Mouse (Mus musculus): ENCODE measurements at regions not wholly inside any gene's neighbourhood (a gene's known extent, or its start where the extent isn't known, plus 50 kb on each side); places are given as distances from the start of the nearest gene placed in this dataset.

DNA sequence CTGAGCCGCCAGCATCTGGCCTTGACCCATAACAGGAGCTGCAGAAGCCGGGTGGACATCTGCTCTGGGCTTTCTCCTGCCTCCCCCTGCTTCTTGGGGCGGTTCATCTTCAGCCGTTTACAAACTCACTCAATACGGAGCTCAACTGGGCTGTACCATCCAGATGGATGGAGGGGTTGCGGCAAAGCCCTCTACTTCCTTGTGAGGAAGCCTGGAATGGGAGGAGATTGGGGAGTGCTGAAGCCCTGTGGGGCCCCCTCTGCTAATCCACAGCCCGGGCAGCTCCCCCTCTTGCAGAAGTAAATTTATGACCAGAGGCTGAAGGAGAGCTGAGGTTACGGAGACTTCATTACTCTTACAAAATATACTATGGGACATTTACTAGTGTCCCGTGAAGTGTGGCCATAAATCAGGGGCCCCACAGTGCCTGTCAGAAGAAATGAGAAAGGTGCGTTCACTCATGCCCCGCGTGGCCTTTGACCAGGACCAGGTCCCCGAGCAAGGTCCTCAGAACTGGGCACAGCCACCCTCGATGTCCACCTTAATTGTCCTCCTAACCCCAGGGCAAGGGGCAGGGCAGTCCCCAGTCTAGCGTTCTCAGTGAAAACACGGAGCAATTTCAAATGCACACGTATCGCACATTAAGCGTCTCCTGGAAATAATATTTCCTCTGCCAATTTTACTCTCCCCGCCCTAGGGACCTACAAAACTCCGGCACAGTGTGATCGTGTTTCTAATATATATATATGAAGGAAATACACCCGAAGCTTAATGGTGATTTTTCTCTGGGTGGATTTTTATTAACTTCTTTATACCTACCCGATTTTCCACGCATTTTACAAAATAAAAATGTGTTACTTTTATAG lies 115.1 kb downstream of the Cdc5l start:
- H3K4me1 ChIP-seq (replicated peaks), result peaks cover 9% of the 10 kb centered on the region; the same call in 1 of the 2 replicates
- no peak overlapping the region for H3K4me2 ChIP-seq
- H3K9me3 ChIP-seq, result no peaks in the 10 kb centered on the region
- 69% methylated on average over 25 of the region's 25 CpGs for WGBS
- no peak overlapping the region for H3K27ac ChIP-seq (replicated peaks)
- H3K36me3 ChIP-seq, result no peaks in the 10 kb centered on the region
- no peaks in the 10 kb centered on the region for H3K27me3 ChIP-seq
- 0 out of 2 replicates have a peak, but pooled peaks have one; percentile 27 for ATAC-seq (ENCODE audit: low FRiP score, low read depth)
- no peak overlapping the region for H3K4me3 ChIP-seq
- H3K9ac ChIP-seq, result no peak overlapping the region

DNA sequence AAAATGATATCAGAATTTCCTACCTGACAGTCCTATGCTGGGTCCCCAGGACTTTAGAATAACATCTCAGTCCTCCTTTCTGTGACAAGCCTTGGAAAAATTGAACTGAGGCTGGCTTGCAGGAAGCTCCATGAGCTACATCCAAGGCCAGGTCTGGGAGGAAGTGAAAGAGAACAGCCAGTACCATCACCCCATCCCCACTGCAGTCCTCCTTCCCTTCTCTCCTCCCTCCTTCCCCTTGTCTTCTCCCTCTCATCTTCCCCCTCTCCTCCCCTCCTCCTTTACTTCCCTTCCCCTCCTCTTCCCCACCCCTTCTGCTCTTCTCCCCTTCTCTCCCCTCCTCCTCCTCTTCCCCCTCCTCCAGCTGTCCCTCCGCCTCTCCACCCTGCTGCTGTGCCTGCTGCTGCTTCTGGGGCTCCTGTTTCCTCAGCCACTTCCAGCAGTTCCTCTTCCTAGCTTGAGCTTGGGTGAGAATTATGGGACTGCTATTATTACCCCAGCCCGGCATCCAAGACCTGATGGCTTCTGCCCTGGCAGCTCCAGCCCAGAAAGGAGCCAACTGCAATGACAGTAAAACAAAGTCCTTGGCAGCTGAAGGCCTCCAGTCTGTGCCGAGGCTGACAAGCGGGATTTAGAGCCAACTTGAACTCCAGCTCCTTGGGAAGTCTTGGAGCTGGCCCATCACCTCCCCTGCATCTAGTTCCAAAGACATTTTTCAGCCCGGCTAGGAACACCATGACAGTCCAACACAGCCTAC lies 120.8 kb downstream of the Cdc5l start:
- Histone ChIP-seq H3K4me2 (no peak overlapping the region), H3K27me3 (no peaks in the 10 kb centered on the region), H3K36me3 (no peaks in the 10 kb centered on the region), H3K4me3 (no peak overlapping the region), H3K27ac (replicated peaks) (no peak overlapping the region), H3K4me1 (replicated peaks) (no peaks in the 10 kb centered on the region), H3K9me3 (no peaks in the 10 kb centered on the region), H3K9ac (no peak overlapping the region)
- WGBS, result 62% methylated on average over 5 of the region's 5 CpGs
- peak; percentile 80 for ATAC-seq (ENCODE audit: low FRiP score, low read depth)

DNA sequence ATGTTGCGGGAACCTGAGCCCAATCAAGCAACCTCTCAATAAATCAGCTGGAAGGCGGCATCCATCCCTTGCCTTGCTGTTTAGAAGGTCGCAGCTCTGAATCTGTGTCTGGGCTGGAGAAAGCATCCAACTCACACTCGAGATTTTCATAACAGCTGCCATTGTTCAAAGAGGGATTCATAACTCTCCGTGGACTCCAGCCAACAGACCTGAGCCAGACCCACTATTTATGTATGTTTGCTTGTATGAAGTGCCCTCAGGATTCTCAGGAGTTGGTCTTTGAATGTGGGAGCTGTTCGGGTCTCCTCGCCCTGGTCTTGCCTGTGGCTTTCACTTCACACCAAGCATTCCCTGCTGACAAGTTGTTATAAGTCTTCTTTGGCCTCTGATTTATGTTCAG lies 127.0 kb downstream of the Cdc5l start:
- no peak overlapping the region for H3K9ac ChIP-seq
- WGBS, result 76% methylated on average over 7 of the region's 7 CpGs
- no peaks in the 10 kb centered on the region for H3K27me3 ChIP-seq
- no peak overlapping the region for H3K27ac ChIP-seq (replicated peaks)
- no peaks in the 10 kb centered on the region for H3K9me3 ChIP-seq
- no peak for ATAC-seq (ENCODE audit: low FRiP score, low read depth)
- H3K4me2 ChIP-seq, result no peak overlapping the region
- H3K4me1 ChIP-seq (replicated peaks), result no peaks in the 10 kb centered on the region
- no peak overlapping the region for H3K4me3 ChIP-seq
- no peaks in the 10 kb centered on the region for H3K36me3 ChIP-seq

DNA sequence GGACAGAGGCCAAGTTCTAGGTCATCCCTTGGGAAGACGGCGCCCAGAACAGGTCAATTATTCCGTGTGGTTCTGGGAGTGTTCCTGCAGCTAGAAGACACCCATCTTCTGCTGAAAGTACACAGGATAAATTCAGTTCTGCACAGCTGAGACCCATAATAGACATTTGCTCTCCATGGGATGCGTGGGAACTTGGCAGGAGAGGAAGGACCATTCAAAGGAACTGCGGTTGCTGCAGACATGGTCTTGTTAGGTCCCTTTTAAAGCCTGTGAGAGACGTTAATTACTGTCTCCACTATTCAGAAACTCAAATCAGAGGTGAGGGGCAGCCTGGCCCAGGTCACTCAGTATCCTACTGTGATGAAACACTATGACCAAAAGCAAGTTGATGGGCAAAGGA lies 130.4 kb downstream of the Cdc5l start:
- Histone ChIP-seq H3K4me2 (no peak overlapping the region), H3K9me3 (no peaks in the 10 kb centered on the region), H3K36me3 (no peaks in the 10 kb centered on the region), H3K4me1 (replicated peaks) (no peaks in the 10 kb centered on the region), H3K27ac (replicated peaks) (no peak overlapping the region), H3K4me3 (no peak overlapping the region), H3K9ac (no peak overlapping the region), H3K27me3 (no peaks in the 10 kb centered on the region)
- 70% methylated on average over 6 of the region's 6 CpGs for WGBS
- ATAC-seq (ENCODE audit: low FRiP score, low read depth), result no peak

DNA sequence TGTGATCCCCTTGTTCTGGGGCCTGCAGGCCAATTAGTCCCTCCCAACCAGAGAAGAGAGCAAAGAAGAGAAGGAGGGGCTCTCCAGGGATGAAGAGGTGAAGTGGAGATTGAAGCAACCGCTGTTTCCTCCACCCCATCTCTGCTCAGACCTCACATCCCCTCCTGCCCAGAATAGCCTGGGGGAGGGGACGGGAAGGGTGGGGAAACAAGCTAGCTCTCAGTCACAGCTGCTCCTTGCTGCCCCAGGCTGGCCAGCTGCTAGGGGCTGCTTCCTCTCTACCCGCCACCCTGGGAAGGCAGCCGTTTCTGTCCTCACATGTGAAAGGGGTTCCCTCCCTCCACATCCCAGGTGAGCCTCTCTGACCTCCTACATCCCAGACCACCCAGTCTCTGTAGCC lies 135.2 kb downstream of the Cdc5l start:
- ATAC-seq (ENCODE audit: low FRiP score, low read depth), result no peak
- H3K4me2 ChIP-seq, result no peak overlapping the region
- 41% methylated on average over 4 of the region's 4 CpGs for WGBS
- H3K4me3 ChIP-seq, result no peak overlapping the region
- H3K27me3 ChIP-seq, result no peaks in the 10 kb centered on the region
- no peak overlapping the region for H3K9ac ChIP-seq
- no peak overlapping the region for H3K27ac ChIP-seq (replicated peaks)
- H3K4me1 ChIP-seq (replicated peaks), result no peaks in the 10 kb centered on the region
- H3K9me3 ChIP-seq, result no peaks in the 10 kb centered on the region
- no peaks in the 10 kb centered on the region for H3K36me3 ChIP-seq

DNA sequence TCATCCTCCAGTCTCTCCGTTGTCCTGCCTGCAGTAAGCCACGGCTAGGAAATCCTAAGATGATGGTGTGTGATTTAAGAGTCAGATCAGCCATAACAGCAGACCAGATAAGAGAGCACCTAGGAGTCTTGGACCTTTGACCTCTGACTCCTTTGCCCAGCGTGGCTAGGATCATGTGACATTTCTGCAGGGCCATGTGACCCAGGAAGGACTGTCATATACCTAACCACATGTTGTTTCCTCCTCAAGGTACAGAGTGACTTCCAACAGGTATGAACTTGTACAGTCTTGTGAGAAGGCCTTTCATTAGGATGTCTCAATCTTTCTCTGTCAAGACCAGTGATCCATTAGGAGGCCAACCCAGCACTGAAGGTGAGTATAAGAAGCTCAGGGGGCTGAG lies 135.7 kb downstream of the Cdc5l start:
- 90% methylated on average over 3 of the region's 3 CpGs for WGBS
- H3K36me3 ChIP-seq, result no peaks in the 10 kb centered on the region
- no peak for ATAC-seq (ENCODE audit: low FRiP score, low read depth)
- H3K9me3 ChIP-seq, result no peaks in the 10 kb centered on the region
- H3K27ac ChIP-seq (replicated peaks), result no peak overlapping the region
- no peaks in the 10 kb centered on the region for H3K4me1 ChIP-seq (replicated peaks)
- no peak overlapping the region for H3K4me3 ChIP-seq
- H3K9ac ChIP-seq, result no peak overlapping the region
- no peak overlapping the region for H3K4me2 ChIP-seq
- no peaks in the 10 kb centered on the region for H3K27me3 ChIP-seq

DNA sequence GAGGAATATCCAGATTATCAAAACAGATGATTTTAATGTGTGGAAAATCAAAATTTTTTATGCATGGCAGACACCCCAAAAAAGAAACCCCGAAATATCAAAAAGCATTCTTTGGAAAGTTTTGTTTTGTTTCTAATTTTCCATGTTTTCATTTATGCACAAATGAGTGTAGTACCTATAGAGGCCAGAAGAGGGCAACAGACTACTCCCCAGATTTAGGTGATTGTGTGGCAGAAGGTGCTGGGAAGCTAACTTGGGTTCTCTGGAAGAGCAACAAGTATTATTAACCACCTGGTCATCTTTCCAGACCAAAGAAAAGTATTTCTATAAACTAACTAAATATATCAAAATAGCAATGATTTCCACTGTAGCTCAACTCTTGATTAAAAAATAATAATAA lies 137.2 kb downstream of the Cdc5l start:
- no peaks in the 10 kb centered on the region for H3K27me3 ChIP-seq
- 85% methylated on average over 1 of the region's 1 CpGs for WGBS
- no peak overlapping the region for H3K27ac ChIP-seq (replicated peaks)
- H3K36me3 ChIP-seq, result no peaks in the 10 kb centered on the region
- H3K9ac ChIP-seq, result no peak overlapping the region
- no peaks in the 10 kb centered on the region for H3K4me1 ChIP-seq (replicated peaks)
- no peaks in the 10 kb centered on the region for H3K9me3 ChIP-seq
- H3K4me2 ChIP-seq, result no peak overlapping the region
- no peak for ATAC-seq (ENCODE audit: low FRiP score, low read depth)
- H3K4me3 ChIP-seq, result no peak overlapping the region

DNA sequence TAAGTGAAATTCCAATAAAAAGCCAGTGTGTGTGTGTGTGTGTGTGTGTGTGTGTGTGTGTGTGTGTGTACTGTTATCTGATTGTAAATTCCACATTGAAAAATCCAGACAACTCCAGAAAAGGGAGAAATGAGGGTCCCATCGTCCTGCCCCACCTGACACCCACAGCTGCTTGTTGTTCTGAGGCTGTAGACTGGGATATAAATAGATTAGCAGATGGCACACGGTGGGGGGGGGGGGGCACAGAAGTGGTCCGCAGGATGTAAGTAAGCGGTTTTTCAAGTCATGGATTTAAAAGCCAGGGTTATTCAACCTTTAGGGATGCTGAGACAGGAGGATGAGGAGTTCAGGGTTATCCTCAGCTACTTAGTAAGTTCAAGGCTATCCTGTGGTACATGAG lies 138.7 kb downstream of the Cdc5l start:
- Histone ChIP-seq H3K9me3 (no peaks in the 10 kb centered on the region), H3K27me3 (no peaks in the 10 kb centered on the region), H3K27ac (replicated peaks) (no peak overlapping the region), H3K4me1 (replicated peaks) (no peaks in the 10 kb centered on the region), H3K4me2 (no peak overlapping the region), H3K9ac (no peak overlapping the region), H3K36me3 (no peaks in the 10 kb centered on the region), H3K4me3 (no peak overlapping the region)
- ATAC-seq (ENCODE audit: low FRiP score, low read depth), result no peak
- WGBS, result 75% methylated on average over 4 of the region's 4 CpGs

DNA sequence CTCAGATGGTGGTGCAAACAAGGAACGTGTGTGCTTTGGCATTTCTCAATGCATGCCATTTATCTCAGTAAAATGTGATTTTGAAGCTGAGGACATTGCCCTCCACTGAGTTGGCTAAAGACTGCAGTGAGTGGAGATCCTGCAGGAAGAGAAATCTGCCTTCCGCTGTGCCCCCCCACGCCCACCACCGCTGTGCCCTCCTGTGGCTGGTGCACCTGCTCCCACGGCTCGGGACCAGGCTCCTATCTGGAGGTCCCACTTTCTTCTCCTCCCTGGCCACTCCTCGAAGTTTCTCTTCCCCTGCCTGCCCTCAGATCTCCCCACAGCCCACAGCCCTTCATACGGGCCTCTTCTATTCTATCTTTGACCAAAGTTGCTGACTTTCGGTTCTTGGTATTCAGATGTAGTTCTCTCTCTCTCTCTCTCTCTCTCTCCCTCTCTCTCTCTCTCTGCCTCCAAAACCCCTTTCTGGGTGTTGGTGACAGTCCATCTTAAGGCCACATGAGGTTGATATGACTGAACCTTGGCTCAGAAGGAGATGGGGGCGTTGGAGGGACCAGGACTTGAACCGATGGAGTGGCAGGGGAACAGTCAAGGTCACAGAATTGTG lies 139.2 kb downstream of the Cdc5l start:
- H3K4me1 ChIP-seq (replicated peaks), result no peaks in the 10 kb centered on the region
- H3K27ac ChIP-seq (replicated peaks), result no peak overlapping the region
- H3K9ac ChIP-seq, result no peak overlapping the region
- ATAC-seq (ENCODE audit: low FRiP score, low read depth), result no peak
- H3K36me3 ChIP-seq, result no peaks in the 10 kb centered on the region
- no peak overlapping the region for H3K4me3 ChIP-seq
- no peak overlapping the region for H3K4me2 ChIP-seq
- WGBS, result 86% methylated on average over 11 of the region's 11 CpGs
- H3K9me3 ChIP-seq, result no peaks in the 10 kb centered on the region
- no peaks in the 10 kb centered on the region for H3K27me3 ChIP-seq

DNA sequence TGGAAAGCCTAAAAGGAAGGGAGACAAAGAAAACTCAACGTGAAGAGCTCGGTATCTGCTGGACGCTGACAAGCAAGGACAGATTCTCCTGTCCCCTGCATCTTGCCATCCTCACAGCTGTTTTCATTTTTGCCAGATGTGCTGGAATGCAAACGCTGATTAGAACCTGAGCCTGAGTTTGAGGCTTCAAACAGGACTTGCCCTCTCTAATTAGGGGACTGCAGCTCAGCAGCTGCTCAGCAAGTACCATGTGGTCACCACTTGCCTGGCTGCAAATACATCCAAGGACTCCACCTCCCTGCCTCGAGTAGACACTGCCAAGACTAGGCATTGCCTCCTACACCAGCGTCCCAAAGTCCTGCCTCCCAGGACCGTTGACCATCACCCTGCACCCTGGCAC lies 140.7 kb downstream of the Cdc5l start:
- Histone ChIP-seq H3K4me1 (replicated peaks) (no peaks in the 10 kb centered on the region), H3K4me2 (no peak overlapping the region), H3K27me3 (no peaks in the 10 kb centered on the region), H3K27ac (replicated peaks) (no peak overlapping the region), H3K36me3 (no peaks in the 10 kb centered on the region), H3K4me3 (no peak overlapping the region), H3K9me3 (no peaks in the 10 kb centered on the region), H3K9ac (no peak overlapping the region)
- ATAC-seq (ENCODE audit: low FRiP score, low read depth), result no peak
- WGBS, result 86% methylated on average over 7 of the region's 7 CpGs

DNA sequence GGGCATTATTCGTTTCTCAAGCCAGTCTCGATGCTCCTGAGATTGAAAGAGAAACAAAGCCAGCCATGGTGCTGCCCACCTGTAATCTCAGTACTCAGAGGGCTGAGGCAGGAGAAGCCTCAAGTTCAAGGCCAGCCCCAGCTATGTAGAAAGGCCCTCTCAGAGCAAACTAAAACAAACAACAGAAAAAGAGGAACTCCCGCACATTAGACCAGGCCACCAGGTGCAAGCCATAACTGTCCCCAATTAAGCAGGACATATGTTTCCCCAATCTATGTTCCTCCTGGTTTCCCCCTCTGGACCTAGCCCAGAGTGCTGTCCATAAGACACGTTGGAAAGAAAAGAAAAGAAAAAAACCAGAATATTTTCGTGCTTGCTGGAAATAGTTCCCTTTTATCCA lies 142.5 kb downstream of the Cdc5l start:
- Histone ChIP-seq H3K9ac (no peak overlapping the region), H3K4me3 (no peak overlapping the region), H3K4me1 (replicated peaks) (no peaks in the 10 kb centered on the region), H3K27ac (replicated peaks) (no peak overlapping the region), H3K9me3 (no peaks in the 10 kb centered on the region), H3K27me3 (no peaks in the 10 kb centered on the region), H3K36me3 (no peaks in the 10 kb centered on the region), H3K4me2 (no peak overlapping the region)
- 64% methylated on average over 5 of the region's 5 CpGs for WGBS
- no peak for ATAC-seq (ENCODE audit: low FRiP score, low read depth)

DNA sequence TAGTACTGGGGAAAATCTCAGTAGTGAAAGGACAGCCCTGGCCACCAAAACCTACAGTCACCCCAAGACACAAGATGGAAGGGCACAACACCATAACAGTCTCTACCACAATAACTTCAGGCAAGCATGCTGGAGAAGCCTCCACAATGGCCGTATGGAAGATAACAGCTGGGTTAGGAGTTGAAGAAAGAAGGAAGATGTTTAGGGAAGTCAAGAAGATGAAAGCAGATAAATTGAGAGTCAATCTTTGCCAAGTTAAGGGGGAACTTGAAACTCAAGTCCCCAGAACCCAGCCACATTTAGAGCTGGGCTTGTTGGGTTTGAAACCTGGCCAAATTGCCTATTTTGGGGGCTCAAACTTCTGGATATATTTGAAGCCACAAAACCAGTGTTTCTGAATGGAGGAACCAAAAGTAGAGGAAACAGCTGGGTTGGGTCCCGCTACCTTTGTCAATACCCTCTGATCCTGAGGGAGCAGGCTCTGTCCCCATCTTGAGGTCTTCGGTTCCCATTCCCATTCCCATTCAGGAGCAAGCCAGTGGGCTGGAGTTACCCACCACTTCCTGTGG lies 147.8 kb downstream of the Cdc5l start:
- no peaks in the 10 kb centered on the region for H3K36me3 ChIP-seq
- no peak overlapping the region for H3K27ac ChIP-seq (replicated peaks)
- H3K9me3 ChIP-seq, result no peaks in the 10 kb centered on the region
- no peak overlapping the region for H3K4me3 ChIP-seq
- WGBS, result 94% methylated on average over 3 of the region's 3 CpGs
- no peaks in the 10 kb centered on the region for H3K27me3 ChIP-seq
- H3K4me2 ChIP-seq, result no peak overlapping the region
- ATAC-seq (ENCODE audit: low FRiP score, low read depth), result no peak
- no peak overlapping the region for H3K9ac ChIP-seq
- H3K4me1 ChIP-seq (replicated peaks), result no peaks in the 10 kb centered on the region
